Mouse (Mus musculus): ENCODE data around the gene Ascc1. TPM values are rescaled to one million over a fixed set of nuclear protein-coding genes. Genes with fewer than 3 reads are reported as not detected.
A peak's percentile ranks its signal among the peaks of the same experiment; 100 is the strongest.

Gene Ascc1
- polyA plus RNA-seq, 1 experiment from 2014 or later: 47.2 TPM

DNA sequence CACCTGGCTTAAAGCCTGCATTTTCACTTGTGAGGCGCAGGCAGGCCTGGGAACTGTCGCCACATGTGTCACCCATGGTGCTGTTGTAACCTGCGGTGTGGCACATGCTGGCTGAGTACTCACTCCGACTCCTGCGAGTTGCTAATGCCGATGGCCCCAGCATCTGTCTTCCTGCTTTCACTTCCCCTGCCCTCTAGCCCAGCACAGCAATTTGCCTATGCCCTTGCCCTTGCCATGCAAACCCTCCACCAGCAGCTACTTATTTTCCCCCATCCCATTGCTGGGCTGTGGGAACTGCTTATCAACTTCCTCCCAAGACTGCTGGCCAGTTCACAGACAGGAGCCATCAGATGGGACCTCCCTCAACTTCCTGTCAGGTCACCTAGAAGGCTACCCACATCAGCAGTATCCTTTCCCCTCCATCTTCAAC is 21.8 kb upstream of the Ascc1 start:
- DNase-seq (ENCODE audit: low spot score): peak; percentile 42
- ATAC-seq: no peak
- Histone ChIP-seq H3K4me3 (ENCODE audit: low read depth, low read length) (no peak overlapping the region), H3K27ac (ENCODE audit: low read length) (peak overlapping the region; percentile 54), H3K36me3 (ENCODE audit: insufficient read depth, low read length) (no peaks in the 10 kb centered on the region), H3K9ac (replicated peaks; ENCODE audit: low read depth) (no peak overlapping the region), H3K4me1 (ENCODE audit: insufficient read depth, low read depth, low read length) (peaks cover 27% of the 10 kb centered on the region), H3K27me3 (replicated peaks; ENCODE audit: insufficient read depth, low read length) (no peaks in the 10 kb centered on the region), H3K4me2 (replicated peaks; ENCODE audit: low read depth, low read length) (no peak overlapping the region), H3K9me3 (ENCODE audit: low read length) (no peaks in the 10 kb centered on the region)
- WGBS: 76% methylated on average over 6 of the region's 6 CpGs
- TF ChIP-seq CTCF (IDR thresholded peaks at IDR 0.05): no peak
- TF ChIP-seq EP300 (IDR thresholded peaks at IDR 0.05): peak; percentile 50; the same call in 1 of the 2 replicates

DNA sequence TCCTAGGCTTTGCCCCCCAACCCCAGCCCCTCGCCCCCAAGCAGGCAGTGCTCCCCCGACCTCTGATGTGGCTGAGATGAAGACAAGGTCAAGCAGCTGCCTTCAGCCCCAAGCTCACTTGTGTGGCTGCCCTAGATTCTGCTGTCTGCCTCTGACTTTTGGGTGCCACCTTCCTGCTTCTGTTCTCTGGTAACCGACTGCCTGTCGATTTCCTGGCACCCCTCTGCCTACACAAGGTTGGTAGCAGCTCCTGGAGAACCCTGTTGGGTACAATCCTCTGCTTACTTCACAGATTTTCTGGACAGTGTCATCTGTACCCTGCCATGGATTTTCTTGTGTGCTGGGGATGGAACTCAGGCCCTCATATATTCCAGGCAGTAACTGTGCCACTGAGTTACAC is 21.3 kb upstream of the Ascc1 start:
- no peak overlapping the region for H3K4me2 ChIP-seq (replicated peaks; ENCODE audit: low read depth, low read length)
- H3K27ac ChIP-seq (ENCODE audit: low read length): peak overlapping the region; percentile 54
- 57% methylated on average over 4 of the region's 4 CpGs for WGBS
- no peak for DNase-seq (ENCODE audit: low spot score)
- H3K9me3 ChIP-seq (ENCODE audit: low read length): no peaks in the 10 kb centered on the region
- ATAC-seq: no peak
- no peak overlapping the region for H3K9ac ChIP-seq (replicated peaks; ENCODE audit: low read depth)
- H3K4me1 ChIP-seq (ENCODE audit: insufficient read depth, low read depth, low read length): peaks cover 27% of the 10 kb centered on the region
- H3K27me3 ChIP-seq (replicated peaks; ENCODE audit: insufficient read depth, low read length): no peaks in the 10 kb centered on the region
- no peaks in the 10 kb centered on the region for H3K36me3 ChIP-seq (ENCODE audit: insufficient read depth, low read length)
- TF ChIP-seq EP300 (IDR thresholded peaks at IDR 0.05): no peak
- no peak for TF ChIP-seq CTCF (IDR thresholded peaks at IDR 0.05)
- H3K4me3 ChIP-seq (ENCODE audit: low read depth, low read length): no peak overlapping the region

GRCm38 (mm10) chr10:59981792-59982191 is 20.8 kb upstream of the Ascc1 start:
- H3K9me3 ChIP-seq (ENCODE audit: low read length): no peaks in the 10 kb centered on the region
- no peak overlapping the region for H3K9ac ChIP-seq (replicated peaks; ENCODE audit: low read depth)
- no peaks in the 10 kb centered on the region for H3K36me3 ChIP-seq (ENCODE audit: insufficient read depth, low read length)
- no peak overlapping the region for H3K4me2 ChIP-seq (replicated peaks; ENCODE audit: low read depth, low read length)
- H3K4me1 ChIP-seq (ENCODE audit: insufficient read depth, low read depth, low read length): peaks cover 25% of the 10 kb centered on the region
- no peak for TF ChIP-seq EP300 (IDR thresholded peaks at IDR 0.05)
- TF ChIP-seq CTCF (IDR thresholded peaks at IDR 0.05): no peak
- DNase-seq (ENCODE audit: low spot score) (peak; percentile 21), ATAC-seq (no peak)
- peak overlapping the region; percentile 54; the same call in 1 of the 2 replicates for H3K27ac ChIP-seq (ENCODE audit: low read length)
- no peaks in the 10 kb centered on the region for H3K27me3 ChIP-seq (replicated peaks; ENCODE audit: insufficient read depth, low read length)
- H3K4me3 ChIP-seq (ENCODE audit: low read depth, low read length): no peak overlapping the region
- 75% methylated on average over 9 of the region's 9 CpGs for WGBS

- Histone ChIP-seq H3K9me3 (ENCODE audit: low read length) (no peaks in the 10 kb centered on the region), H3K27ac (ENCODE audit: low read length) (no peak overlapping the region), H3K4me2 (replicated peaks; ENCODE audit: low read depth, low read length) (no peak overlapping the region), H3K27me3 (replicated peaks; ENCODE audit: insufficient read depth, low read length) (no peaks in the 10 kb centered on the region), H3K9ac (replicated peaks; ENCODE audit: low read depth) (no peak overlapping the region), H3K4me1 (ENCODE audit: insufficient read depth, low read depth, low read length) (peaks cover 24% of the 10 kb centered on the region), H3K4me3 (ENCODE audit: low read depth, low read length) (no peak overlapping the region), H3K36me3 (ENCODE audit: insufficient read depth, low read length) (peaks cover under 1% of the 10 kb centered on the region; the same call in 1 of the 2 replicates)
- no peak for ATAC-seq
- WGBS: 88% methylated on average over 12 of the region's 12 CpGs
- no peak for TF ChIP-seq CTCF (IDR thresholded peaks at IDR 0.05)
- no peak for DNase-seq (ENCODE audit: low spot score)
These were observed 20.2 kb upstream of the Ascc1 start for GRCm38 (mm10) chr10:59982379-59982873.

DNA sequence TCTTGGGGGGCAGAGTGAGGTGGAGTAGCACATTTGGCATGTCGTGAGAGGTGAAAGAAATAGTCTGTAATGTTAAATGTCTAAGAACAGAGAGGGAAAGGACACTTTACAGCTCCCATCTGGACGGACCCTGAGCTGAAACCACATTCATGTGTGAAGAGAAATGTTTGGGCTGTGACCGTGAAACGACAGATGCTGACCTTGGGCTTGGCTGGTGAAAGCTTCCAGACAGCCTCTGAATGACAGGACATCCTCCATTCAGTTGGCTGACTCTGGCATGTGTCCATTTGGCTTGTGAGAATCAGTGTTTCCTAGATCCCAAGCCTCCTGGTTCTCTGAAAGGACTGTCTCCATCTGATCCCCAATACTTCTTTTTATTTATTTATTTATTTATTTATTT is 14.6 kb upstream of the Ascc1 start:
- Histone ChIP-seq H3K9me3 (ENCODE audit: low read length) (no peaks in the 10 kb centered on the region), H3K27me3 (replicated peaks; ENCODE audit: insufficient read depth, low read length) (no peaks in the 10 kb centered on the region), H3K36me3 (ENCODE audit: insufficient read depth, low read length) (peaks cover 10% of the 10 kb centered on the region), H3K4me3 (ENCODE audit: low read depth, low read length) (no peak overlapping the region), H3K4me2 (replicated peaks; ENCODE audit: low read depth, low read length) (no peak overlapping the region), H3K4me1 (ENCODE audit: insufficient read depth, low read depth, low read length) (no peaks in the 10 kb centered on the region), H3K9ac (replicated peaks; ENCODE audit: low read depth) (no peak overlapping the region), H3K27ac (ENCODE audit: low read length) (no peak overlapping the region)
- DNase-seq (ENCODE audit: low spot score) (peak; percentile 62), ATAC-seq (peak; percentile 64)
- WGBS: 37% methylated on average over 4 of the region's 4 CpGs
- TF ChIP-seq CTCF (IDR thresholded peaks at IDR 0.05): no peak
- TF ChIP-seq EP300 (IDR thresholded peaks at IDR 0.05): no peak; the same call in 1 of the 2 replicates

GRCm38 (mm10) chr10:59990393-59990792 is 12.2 kb upstream of the Ascc1 start:
- Histone ChIP-seq H3K9me3 (ENCODE audit: low read length) (no peaks in the 10 kb centered on the region), H3K36me3 (ENCODE audit: insufficient read depth, low read length) (peaks cover 10% of the 10 kb centered on the region), H3K4me1 (ENCODE audit: insufficient read depth, low read depth, low read length) (no peaks in the 10 kb centered on the region), H3K4me2 (replicated peaks; ENCODE audit: low read depth, low read length) (no peak overlapping the region), H3K9ac (replicated peaks; ENCODE audit: low read depth) (no peak overlapping the region), H3K27ac (ENCODE audit: low read length) (no peak overlapping the region), H3K27me3 (replicated peaks; ENCODE audit: insufficient read depth, low read length) (no peaks in the 10 kb centered on the region), H3K4me3 (ENCODE audit: low read depth, low read length) (no peak overlapping the region)
- TF ChIP-seq CTCF (IDR thresholded peaks at IDR 0.05) (no peak), EP300 (IDR thresholded peaks at IDR 0.05) (no peak)
- no peak for DNase-seq (ENCODE audit: low spot score)
- ATAC-seq: no peak
- 97% methylated on average over 9 of the region's 9 CpGs for WGBS

Data from lung, postnatal 0 days (tissue).